Mouse (Mus musculus): ENCODE measurements around the gene Ak3. TPM values are rescaled to one million over a fixed set of nuclear protein-coding genes. Genes with fewer than 3 reads are reported as not detected.

Ak3 gene
- polyA plus RNA-seq (2015; fragmentation: Nextera tagmentation; extraction: Ambion mirVana), result 68.5 and 75.3 TPM in 2 replicates

DNA sequence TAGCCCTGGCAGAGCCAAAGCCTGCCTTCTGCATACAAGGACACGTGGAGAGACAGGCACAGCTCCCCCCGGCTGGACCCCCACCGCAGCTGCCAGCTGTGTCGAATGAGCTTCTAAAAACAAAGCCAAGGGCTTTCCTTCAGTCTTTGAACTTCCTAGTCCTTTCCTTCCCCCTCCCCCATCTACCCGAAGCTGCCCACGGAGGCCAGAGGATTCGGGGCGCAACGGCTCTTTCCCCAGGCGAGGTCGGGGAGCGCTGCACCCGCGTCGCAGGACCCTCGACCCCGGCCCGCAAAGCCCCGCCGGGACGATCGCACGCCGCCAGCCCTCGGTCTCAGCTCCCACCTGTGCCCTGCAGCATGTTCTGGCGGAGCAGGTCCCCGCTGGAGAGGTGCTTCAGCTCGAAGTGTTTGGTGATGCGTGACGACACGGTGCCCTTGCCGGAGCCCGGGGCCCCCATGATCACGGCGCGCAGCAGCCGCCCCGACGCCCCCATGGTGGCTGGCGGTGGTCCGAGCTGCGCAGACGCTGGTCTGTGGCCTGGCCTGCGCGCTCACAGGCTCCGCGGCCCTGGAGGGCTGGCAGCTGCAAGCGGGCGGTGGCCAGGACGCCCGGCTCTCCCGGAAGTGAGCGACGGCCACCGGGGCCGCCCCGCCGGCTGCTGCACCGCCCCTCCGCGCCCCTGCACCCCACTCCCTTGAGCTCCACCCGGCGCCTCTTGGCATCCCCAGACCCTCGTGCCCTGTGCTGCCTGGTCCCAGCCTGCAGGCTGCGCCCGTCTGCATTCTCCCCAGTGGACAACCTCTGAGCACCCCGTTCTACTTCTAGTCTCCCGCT is at the start of gene Ak3:
Gene Ak3 (minus strand): TSS at position 628 of the 837 bp plus-strand sequence.
- Histone ChIP-seq H3K4me3 (peak within 1 kb of the TSS; percentile 85), H3K4me2 (peak within 1 kb of the TSS; percentile 72), H3K4me1 (replicated peaks) (peaks cover 31% of the 10 kb centered on the region), H3K9ac (peak within 1 kb of the TSS; percentile 87), H3K27me3 (no peaks in the 10 kb centered on the region), H3K36me3 (no peaks in the 10 kb centered on the region), H3K27ac (replicated peaks) (peak within 1 kb of the TSS; percentile 83), H3K9me3 (no peaks in the 10 kb centered on the region)
- under 1% methylated on average over 65 of the region's 68 CpGs for WGBS
- ATAC-seq (ENCODE audit: low FRiP score, low read depth), result peak; percentile 92

DNA sequence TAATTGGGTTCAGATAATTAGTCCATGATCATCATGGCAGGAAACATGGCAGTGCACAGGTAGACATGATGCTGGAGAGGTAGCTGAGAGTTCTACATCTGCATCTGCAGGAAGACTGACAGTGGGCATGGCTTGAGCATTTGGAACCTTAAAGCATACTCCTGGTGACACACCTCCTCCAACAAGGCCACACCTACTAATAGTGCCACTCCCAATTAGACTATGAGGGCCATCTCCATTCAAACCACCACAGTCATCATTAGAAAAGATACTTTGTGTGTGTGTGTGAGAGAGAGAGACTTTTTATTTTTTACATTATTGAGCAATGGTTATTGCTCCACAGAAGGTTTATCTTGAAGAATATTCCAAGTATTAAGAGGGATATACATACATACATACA is 44.4 kb upstream of the Ak3 start:
- Histone ChIP-seq H3K4me3 (no peak overlapping the region), H3K4me1 (replicated peaks) (no peaks in the 10 kb centered on the region), H3K27ac (replicated peaks) (no peak overlapping the region), H3K9ac (no peak overlapping the region), H3K4me2 (no peak overlapping the region), H3K36me3 (no peaks in the 10 kb centered on the region), H3K27me3 (no peaks in the 10 kb centered on the region), H3K9me3 (no peaks in the 10 kb centered on the region)
- ATAC-seq (ENCODE audit: low FRiP score, low read depth), result no peak

DNA sequence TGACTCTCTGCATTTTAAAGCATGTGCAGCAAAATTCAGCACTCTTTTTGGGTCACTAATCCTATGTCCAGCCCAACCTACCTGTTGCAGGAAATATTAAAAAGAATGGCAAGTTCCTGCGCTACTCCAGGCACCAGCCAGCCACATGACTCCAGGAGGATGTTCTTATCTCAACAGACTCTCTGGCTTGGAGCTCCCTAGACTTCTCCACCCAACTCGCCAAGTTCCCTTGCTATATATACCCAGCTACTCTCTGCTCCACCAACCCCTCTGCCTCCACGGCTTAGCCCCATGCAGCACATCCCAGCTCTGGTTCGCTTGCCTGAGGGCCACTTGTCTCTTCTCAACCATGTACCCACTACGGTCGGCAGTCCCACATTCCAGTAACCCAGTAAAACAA is 40.9 kb upstream of the Ak3 start:
- H3K27ac ChIP-seq (replicated peaks), result no peak overlapping the region
- H3K4me2 ChIP-seq, result no peak overlapping the region
- 87% methylated on average over 6 of the region's 6 CpGs for WGBS
- no peaks in the 10 kb centered on the region for H3K9me3 ChIP-seq
- no peaks in the 10 kb centered on the region for H3K4me1 ChIP-seq (replicated peaks)
- ATAC-seq (ENCODE audit: low FRiP score, low read depth), result no peak
- H3K36me3 ChIP-seq, result no peaks in the 10 kb centered on the region
- H3K4me3 ChIP-seq, result no peak overlapping the region
- H3K27me3 ChIP-seq, result no peaks in the 10 kb centered on the region
- H3K9ac ChIP-seq, result no peak overlapping the region

GRCm38 (mm10) chr19:29074802-29075201 is 27.0 kb upstream of the Ak3 start:
- Histone ChIP-seq H3K4me2 (no peak overlapping the region), H3K4me3 (no peak overlapping the region), H3K27ac (replicated peaks) (no peak overlapping the region), H3K36me3 (no peaks in the 10 kb centered on the region), H3K9ac (no peak overlapping the region), H3K4me1 (replicated peaks) (no peaks in the 10 kb centered on the region), H3K27me3 (no peaks in the 10 kb centered on the region), H3K9me3 (no peaks in the 10 kb centered on the region)
- ATAC-seq (ENCODE audit: low FRiP score, low read depth), result peak; percentile 23; the same call in 1 of the 2 replicates
- 64% methylated on average over 6 of the region's 6 CpGs for WGBS

- Histone ChIP-seq H3K4me2 (no peak overlapping the region), H3K36me3 (no peaks in the 10 kb centered on the region), H3K27me3 (no peaks in the 10 kb centered on the region), H3K9me3 (no peaks in the 10 kb centered on the region), H3K9ac (no peak overlapping the region), H3K27ac (replicated peaks) (no peak overlapping the region), H3K4me1 (replicated peaks) (peaks cover 3% of the 10 kb centered on the region; the same call in 1 of the 2 replicates), H3K4me3 (no peak overlapping the region)
- 85% methylated on average over 5 of the region's 5 CpGs for WGBS
- no peak for ATAC-seq (ENCODE audit: low FRiP score, low read depth)
Observed at GRCm38 (mm10) chr19:29069195-29069594, 21.4 kb upstream of the Ak3 start.

DNA sequence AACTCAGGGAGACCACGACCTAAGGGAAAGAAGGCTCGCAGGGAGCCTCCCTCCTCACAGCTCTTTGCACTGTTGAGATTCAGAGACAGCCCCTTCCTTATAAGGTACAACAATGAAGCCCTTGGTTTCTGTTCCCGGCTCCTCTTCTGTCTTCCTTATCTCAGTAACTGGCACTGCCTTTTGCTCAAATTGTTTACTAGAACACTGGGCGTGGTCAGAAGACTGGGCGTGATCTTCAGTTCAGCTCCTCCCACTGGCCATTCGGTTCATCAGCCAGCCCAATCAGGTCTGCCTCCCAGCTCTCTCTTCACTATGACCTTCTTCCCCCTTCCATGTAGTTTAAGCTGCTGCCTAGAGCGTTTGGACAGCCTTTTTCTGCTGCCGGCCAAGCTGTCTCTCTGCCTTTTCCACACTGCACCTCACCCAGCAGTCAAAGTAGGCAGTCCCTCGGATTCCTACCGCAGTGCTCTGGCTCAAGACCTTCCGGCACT is 19.3 kb upstream of the Ak3 start:
- Histone ChIP-seq H3K36me3 (no peaks in the 10 kb centered on the region), H3K4me2 (peak overlapping the region; percentile 42), H3K4me1 (replicated peaks) (peaks cover 9% of the 10 kb centered on the region), H3K27ac (replicated peaks) (no peak overlapping the region), H3K9ac (no peak overlapping the region), H3K9me3 (no peaks in the 10 kb centered on the region), H3K4me3 (peak overlapping the region; percentile 17), H3K27me3 (no peaks in the 10 kb centered on the region)
- peak; percentile 24; the same call in 1 of the 2 replicates for ATAC-seq (ENCODE audit: low FRiP score, low read depth)
- WGBS, result 13% methylated on average over 11 of the region's 11 CpGs

DNA sequence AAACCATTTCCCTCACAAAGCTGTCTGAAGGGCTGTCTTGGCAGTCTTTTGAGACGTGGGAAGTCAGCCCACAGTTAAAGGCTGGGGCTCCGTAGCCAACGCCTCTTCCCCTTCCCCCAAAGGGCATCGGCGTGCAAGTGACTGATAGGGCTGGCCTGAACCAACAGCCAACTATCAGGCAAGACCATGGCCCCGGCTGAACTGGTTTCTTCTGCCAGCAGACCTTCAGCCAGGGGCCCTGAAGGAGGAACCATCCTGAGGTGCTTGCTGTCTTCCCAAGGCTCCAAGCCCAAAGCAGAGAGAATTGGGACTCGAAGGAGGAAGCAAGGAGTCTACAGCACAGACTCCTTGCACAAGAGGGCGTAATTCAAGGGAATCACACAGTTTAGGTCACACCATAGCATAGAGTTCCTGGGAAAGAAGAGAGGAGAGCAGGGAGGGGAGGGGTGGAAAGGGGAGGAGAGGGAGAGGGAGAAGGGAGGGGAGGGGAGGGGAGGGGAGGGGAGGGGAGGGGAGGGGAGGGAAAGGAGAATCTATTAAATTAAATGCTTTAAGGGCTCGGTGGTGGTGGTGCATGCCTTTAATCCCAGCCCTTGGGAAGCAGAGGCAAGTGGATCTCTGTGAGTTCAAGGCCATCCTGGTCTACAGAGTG is 16.8 kb upstream of the Ak3 start:
- Histone ChIP-seq H3K4me1 (replicated peaks) (peaks cover 9% of the 10 kb centered on the region), H3K4me3 (no peak overlapping the region), H3K4me2 (peak overlapping the region; percentile 52), H3K27me3 (no peaks in the 10 kb centered on the region), H3K9ac (no peak overlapping the region), H3K9me3 (no peaks in the 10 kb centered on the region), H3K36me3 (no peaks in the 10 kb centered on the region), H3K27ac (replicated peaks) (no peak overlapping the region)
- 63% methylated on average over 9 of the region's 9 CpGs for WGBS
- peak; percentile 16; the same call in 1 of the 2 replicates for ATAC-seq (ENCODE audit: low FRiP score, low read depth)

- Histone ChIP-seq H3K27ac (replicated peaks) (no peak overlapping the region), H3K4me1 (replicated peaks) (peaks cover 9% of the 10 kb centered on the region), H3K9ac (0 out of 2 replicates have a peak overlapping the region, but pooled peaks have one; percentile 13), H3K36me3 (no peaks in the 10 kb centered on the region), H3K9me3 (no peaks in the 10 kb centered on the region), H3K4me3 (peak overlapping the region; percentile 13), H3K4me2 (peak overlapping the region; percentile 52), H3K27me3 (no peaks in the 10 kb centered on the region)
- WGBS, result 17% methylated on average over 18 of the region's 18 CpGs
- peak; percentile 81 for ATAC-seq (ENCODE audit: low FRiP score, low read depth)
Observed at GRCm38 (mm10) chr19:29063577-29064363, 16.0 kb upstream of the Ak3 start.

DNA sequence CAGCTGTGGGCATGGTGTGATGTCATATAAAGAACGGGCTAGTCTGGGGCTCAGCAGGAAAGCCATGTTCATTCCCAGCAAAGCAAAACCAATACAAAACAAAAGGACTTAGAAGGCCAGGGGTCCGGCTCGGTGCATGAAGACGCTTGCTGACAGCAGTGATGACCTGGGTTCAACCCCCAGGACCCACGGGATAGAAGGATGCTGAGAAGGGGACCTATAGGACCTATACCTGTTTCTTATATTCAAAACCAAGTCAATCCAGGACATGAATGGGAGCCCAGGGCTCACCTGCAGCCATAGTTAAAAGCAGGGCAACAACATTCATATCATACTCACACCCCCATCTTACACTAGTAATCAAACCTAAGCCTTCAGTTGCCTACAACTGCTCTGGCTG is 15.2 kb upstream of the Ak3 start:
- Histone ChIP-seq H3K36me3 (no peaks in the 10 kb centered on the region), H3K27ac (replicated peaks) (no peak overlapping the region), H3K9me3 (no peaks in the 10 kb centered on the region), H3K4me1 (replicated peaks) (peaks cover 9% of the 10 kb centered on the region), H3K27me3 (no peaks in the 10 kb centered on the region), H3K4me3 (no peak overlapping the region), H3K4me2 (no peak overlapping the region), H3K9ac (no peak overlapping the region)
- no peak for ATAC-seq (ENCODE audit: low FRiP score, low read depth)
- WGBS, result 75% methylated on average over 5 of the region's 5 CpGs

GRCm38 (mm10) chr19:29060299-29060698 is 12.5 kb upstream of the Ak3 start:
- no peak for ATAC-seq (ENCODE audit: low FRiP score, low read depth)
- Histone ChIP-seq H3K4me3 (no peak overlapping the region), H3K36me3 (no peaks in the 10 kb centered on the region), H3K4me1 (replicated peaks) (peaks cover 9% of the 10 kb centered on the region), H3K4me2 (no peak overlapping the region), H3K9me3 (no peaks in the 10 kb centered on the region), H3K27ac (replicated peaks) (no peak overlapping the region), H3K9ac (no peak overlapping the region), H3K27me3 (no peaks in the 10 kb centered on the region)
- whole genome bisulfite sequencing, result 37% methylated on average over 6 of the region's 6 CpGs

GRCm38 (mm10) chr19:29059688-29060087 is 11.9 kb upstream of the Ak3 start:
- H3K9ac ChIP-seq, result no peak overlapping the region
- H3K36me3 ChIP-seq, result no peaks in the 10 kb centered on the region
- 89% methylated on average over 2 of the region's 2 CpGs for WGBS
- no peak overlapping the region for H3K4me3 ChIP-seq
- H3K4me1 ChIP-seq (replicated peaks), result peaks cover 9% of the 10 kb centered on the region
- ATAC-seq (ENCODE audit: low FRiP score, low read depth), result no peak
- H3K27ac ChIP-seq (replicated peaks), result no peak overlapping the region
- no peaks in the 10 kb centered on the region for H3K9me3 ChIP-seq
- no peaks in the 10 kb centered on the region for H3K27me3 ChIP-seq
- H3K4me2 ChIP-seq, result no peak overlapping the region
